Mouse (Mus musculus) bone marrow macrophage, adult 2 months (primary cell): ENCODE results near the gene Lrp4.

Source experiments
- CTCF ChIP-seq: IDR thresholded peaks from 2 replicates; pipeline ENCODE4 v1.5.1; 2012; ENCODE audit warnings: low read depth, mild to moderate bottlenecking, low read length, moderate library complexity
- POLR2A ChIP-seq: IDR thresholded peaks from 2 replicates; pipeline ENCODE4 v1.6.1; 2012; ENCODE audit warnings: mild to moderate bottlenecking, low read depth, low read length, borderline replicate concordance

DNA sequence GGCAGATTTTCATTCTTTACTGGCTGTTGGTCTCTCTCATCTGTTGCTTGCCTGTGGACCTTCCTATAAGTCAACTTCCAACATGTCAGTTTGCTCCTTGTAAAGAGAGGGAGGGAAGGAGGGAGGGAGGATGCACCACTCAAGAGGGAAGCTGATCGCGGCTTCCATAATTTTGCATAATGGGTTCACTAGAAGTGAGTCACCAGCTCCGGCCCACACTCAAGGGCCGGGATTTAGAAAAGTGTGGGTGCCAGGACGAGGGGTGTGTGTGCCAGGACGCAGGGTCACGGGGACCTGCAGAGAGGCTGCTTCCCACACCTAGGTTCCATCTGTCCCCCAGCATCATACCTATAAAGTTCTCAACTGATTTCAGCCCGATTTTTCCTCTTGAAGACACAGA is 50.8 kb downstream of the Lrp4 start:
- TF ChIP-seq CTCF (no peak), POLR2A (no peak)
